Mouse (Mus musculus): ENCODE data around the gene Sox5.
A peak's percentile ranks its signal among the peaks of the same experiment; 100 is the strongest.

Gene Sox5

GRCm38 (mm10) chr6:144075327-144075941 lies 706.3 kb downstream of the Sox5 start:
- no peak for DNase-seq

GRCm38 (mm10) chr6:144074826-144075225 lies 707.0 kb downstream of the Sox5 start:
- DNase-seq, result peak; percentile 72

- no peak for DNase-seq
Measured at GRCm38 (mm10) chr6:144070461-144070860, 711.3 kb downstream of the Sox5 start.

- no peak for DNase-seq
Measured at GRCm38 (mm10) chr6:144067491-144067890, 714.3 kb downstream of the Sox5 start.

- DNase-seq, result no peak
Measured at GRCm38 (mm10) chr6:144062428-144062827, 719.3 kb downstream of the Sox5 start.

- no peak for DNase-seq
Measured at GRCm38 (mm10) chr6:144061814-144062213, 720.0 kb downstream of the Sox5 start.

- DNase-seq, result no peak
Measured at GRCm38 (mm10) chr6:144057098-144057632, 724.6 kb downstream of the Sox5 start.

- DNase-seq, result peak; percentile 72
Measured at GRCm38 (mm10) chr6:144056252-144057097, 725.3 kb downstream of the Sox5 start.

GRCm38 (mm10) chr6:144052487-144052886 lies 729.3 kb downstream of the Sox5 start:
- no peak for DNase-seq

GRCm38 (mm10) chr6:144051316-144051715 lies 730.5 kb downstream of the Sox5 start:
- no peak for DNase-seq

- DNase-seq, result no peak
Measured at GRCm38 (mm10) chr6:144048201-144048924, 733.4 kb downstream of the Sox5 start.

- DNase-seq, result peak; percentile 12
Measured at GRCm38 (mm10) chr6:144045503-144045902, 736.3 kb downstream of the Sox5 start.

- no peak for DNase-seq
Measured at GRCm38 (mm10) chr6:144044381-144044780, 737.4 kb downstream of the Sox5 start.

- DNase-seq, result no peak
Measured at GRCm38 (mm10) chr6:144042936-144043335, 738.8 kb downstream of the Sox5 start.

- no peak for DNase-seq
Measured at GRCm38 (mm10) chr6:144041941-144042340, 739.8 kb downstream of the Sox5 start.

- DNase-seq, result no peak
Measured at GRCm38 (mm10) chr6:144041188-144041587, 740.6 kb downstream of the Sox5 start.

GRCm38 (mm10) chr6:144040349-144040748 lies 741.4 kb downstream of the Sox5 start:
- no peak for DNase-seq

- DNase-seq, result no peak
Measured at GRCm38 (mm10) chr6:144039221-144039620, 742.6 kb downstream of the Sox5 start.

- DNase-seq, result no peak
Measured at GRCm38 (mm10) chr6:144033191-144033590, 748.6 kb downstream of the Sox5 start.

GRCm38 (mm10) chr6:144016929-144017328 lies 764.8 kb downstream of the Sox5 start:
- no peak for DNase-seq

GRCm38 (mm10) chr6:144011880-144012524 lies 769.8 kb downstream of the Sox5 start:
- no peak for DNase-seq

- DNase-seq, result no peak
Measured at GRCm38 (mm10) chr6:144010995-144011394, 770.8 kb downstream of the Sox5 start.

- no peak for DNase-seq
Measured at GRCm38 (mm10) chr6:144010285-144010684, 771.5 kb downstream of the Sox5 start.
